Mouse (Mus musculus) heart, adult 9 months (tissue): ENCODE data around the gene Map3k3.
"Not testable (repeated sequence)": the region's sequence is repeated elsewhere in the genome, so short reads cannot be mapped to it uniquely, and the experiment has no call there.

Experiments
- DNase-seq, 2 experiments: peaks; one replicate each; pipeline ENCODE4 v3.0.0; 2022; ENCODE audit warnings: low spot score in 2 of 2

The Map3k3 gene

DNA sequence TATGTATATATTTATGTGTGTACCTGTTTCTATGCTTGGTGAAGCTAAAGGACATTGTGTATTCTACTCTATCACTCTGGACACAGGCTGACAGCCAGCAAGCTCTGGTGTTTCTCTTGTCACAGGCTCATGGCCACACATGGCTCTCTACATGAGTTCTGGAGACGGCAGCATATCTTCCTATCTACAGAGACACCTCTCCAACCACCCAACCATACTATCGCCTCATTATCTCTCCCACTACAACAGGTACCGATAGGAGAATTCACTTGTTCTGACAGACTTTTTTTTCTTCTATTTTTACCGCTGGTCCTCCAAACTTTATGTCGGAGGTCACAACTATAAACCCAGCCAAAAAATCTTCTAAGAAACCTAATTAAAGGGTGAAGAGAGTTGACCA is 107.8 kb downstream of the Map3k3 start:
- DNase-seq: no peak

DNA sequence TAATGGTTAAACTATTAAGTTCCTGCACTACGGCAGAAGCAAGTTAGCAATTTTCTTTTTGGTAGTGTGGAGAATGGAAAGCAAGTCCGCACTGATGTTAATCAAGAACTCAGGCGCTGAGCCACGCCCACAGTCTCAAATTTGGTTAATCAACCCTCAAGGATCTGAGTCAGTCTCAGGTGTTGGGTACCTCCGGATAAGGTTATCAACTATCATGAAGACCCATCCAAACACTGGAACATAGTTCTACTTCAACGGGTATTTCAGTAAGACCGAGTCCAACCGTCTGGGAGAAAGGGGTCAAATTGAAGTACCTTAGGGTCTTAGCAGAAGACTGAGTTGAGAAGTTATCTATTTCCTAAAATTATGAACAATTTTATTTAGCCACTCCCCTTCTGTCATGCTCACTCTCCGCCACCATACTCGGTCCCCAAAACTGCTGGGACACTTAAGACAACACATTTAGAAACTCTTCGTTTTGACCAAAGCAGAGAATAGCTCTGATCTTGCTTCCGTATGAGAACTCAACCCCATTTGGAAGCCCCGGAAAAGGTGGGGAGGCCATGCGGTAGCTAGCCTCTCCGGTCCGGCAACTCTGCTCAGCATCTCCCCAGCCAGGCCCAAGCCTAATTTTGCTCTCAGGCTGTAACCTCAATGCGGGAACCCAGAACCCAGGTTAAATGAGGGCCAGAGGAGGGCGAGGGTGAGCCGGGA is 108.4 kb downstream of the Map3k3 start:
- DNase-seq: peak in 1 of 2 experiments; percentile 14

DNA sequence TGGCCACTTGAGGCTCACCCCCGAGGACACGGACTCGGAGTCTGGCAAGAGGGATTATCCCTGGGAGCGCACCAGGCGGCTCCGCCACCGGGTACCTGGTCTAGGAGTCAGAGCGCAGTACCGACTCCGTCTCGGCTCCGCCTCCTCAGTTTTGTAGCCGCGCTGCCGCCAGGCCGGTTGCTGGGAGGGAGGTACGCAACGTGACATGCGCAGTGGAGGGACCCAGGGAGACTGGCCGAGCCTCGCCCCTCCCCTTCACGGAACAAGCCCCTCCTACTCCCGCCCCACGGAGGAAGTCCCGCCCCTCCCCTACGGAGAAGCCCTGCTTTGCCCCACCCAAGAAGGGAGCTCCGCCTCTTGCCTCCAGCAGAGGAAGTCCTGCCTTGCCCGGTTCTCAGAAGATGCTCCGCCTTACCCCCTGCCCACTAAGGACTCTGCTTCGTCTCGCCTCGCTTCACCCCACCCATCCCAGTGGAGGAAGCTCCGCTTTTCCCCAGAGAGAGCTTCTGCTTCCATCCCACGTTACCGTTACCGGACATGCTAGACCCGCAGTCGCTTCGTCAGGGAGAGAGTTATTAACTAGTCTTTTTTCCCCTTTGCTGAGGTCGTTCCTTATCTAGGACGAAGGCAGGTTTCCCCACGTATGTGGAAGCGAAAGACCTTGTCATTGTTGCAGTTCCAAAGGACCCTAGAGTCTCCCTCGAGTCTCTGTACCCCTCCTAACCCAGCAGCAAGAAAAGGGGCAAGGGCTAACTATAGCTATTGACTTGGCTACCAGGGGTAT is 109.2 kb downstream of the Map3k3 start:
- peak; percentile 95 to 97 for DNase-seq

DNA sequence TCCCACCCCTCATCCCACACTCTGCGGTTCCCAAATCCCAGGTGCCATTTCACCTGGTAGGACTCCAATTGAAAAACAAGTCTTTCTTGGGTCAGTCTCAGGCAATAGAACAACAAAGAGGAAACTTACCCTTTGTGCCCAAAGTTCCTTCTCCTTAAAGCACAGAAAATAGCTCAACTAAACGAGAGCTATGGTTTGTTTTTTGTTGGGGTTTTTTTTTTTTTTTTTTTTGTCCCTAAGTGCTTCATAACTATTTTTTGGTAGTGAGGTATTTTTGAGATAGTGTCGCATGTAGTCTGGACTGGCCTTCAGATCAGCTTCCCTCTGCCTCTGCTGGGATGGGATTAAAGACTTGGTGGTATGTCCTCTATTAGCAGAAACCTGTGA is 109.7 kb downstream of the Map3k3 start:
- DNase-seq: no peak

DNA sequence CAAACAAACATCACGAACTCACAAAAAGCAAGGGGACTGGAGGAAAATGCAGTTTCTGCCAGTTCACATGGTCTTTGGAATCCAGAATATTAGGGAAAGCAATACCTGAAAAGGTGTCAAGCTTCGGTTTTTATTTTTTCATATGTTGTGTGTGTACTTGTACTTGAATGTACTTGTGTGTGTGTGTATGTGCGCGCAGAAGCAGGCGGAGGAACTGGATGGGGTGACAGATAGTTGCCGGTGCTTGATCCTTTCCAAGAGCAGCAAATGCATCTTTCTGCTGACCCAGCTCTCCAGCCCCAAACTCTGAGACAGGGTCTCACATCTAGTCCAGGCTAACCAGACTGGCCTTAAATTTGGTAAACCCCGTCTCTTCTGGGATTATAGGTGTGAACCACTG is 110.5 kb downstream of the Map3k3 start:
- no peak for DNase-seq

DNA sequence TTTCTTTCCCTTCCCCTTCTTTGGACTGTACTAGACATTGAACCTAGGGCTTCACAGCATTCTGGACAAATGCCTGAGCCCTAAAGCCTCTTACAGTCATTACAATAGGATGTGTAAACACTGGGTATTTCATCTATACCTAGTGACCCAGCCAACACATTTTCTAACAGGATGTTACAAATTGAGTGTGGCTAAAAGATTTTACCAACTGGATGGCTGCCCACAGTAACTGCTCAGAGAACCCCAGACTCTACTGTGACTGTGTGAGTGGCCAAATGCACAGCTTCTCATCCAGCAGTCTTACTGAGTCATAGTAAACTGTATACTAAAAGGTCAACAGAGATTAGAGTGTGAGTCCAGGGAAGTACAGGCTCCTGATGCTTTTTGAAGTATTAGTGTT is 110.9 kb downstream of the Map3k3 start:
- no peak for DNase-seq

DNA sequence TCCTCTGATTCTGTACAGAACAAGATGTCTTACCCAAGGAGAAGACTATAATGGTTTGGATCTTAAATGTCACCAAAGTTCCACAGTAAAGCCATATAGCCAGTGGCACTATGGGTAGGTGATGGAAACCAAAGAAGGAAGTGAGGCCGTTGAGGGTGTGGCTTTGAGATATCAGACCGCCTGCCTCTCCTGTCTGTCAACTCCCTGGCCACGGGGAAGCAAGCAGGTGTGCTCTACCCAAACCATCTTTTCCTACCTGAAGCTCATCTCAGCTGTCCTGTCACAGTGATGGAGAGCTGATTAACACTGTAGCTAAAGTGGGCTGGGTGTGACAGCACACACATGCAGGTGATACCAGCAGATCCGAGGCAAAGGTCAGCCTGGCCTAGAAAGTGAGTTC is 113.9 kb downstream of the Map3k3 start:
- DNase-seq: no peak

DNA sequence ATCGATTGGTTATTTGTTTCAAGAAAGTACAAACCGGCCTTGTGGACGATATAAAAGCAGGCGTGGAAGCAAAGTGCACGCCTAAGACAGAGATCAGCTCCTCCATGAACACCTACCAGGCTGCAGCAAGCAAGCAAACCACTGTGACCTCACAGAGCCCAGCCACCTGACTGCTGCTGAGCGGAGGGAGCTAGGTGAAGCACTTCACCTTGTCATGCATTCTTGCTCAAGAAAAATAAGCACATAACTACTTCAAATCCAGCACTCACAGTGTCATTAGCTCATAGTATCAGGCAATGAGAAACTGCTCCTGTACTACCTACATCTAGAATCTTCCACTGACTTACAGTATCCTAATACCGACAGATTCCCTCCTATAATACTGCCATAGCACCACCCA is 115.6 kb downstream of the Map3k3 start:
- not testable (repeated sequence) for DNase-seq

DNA sequence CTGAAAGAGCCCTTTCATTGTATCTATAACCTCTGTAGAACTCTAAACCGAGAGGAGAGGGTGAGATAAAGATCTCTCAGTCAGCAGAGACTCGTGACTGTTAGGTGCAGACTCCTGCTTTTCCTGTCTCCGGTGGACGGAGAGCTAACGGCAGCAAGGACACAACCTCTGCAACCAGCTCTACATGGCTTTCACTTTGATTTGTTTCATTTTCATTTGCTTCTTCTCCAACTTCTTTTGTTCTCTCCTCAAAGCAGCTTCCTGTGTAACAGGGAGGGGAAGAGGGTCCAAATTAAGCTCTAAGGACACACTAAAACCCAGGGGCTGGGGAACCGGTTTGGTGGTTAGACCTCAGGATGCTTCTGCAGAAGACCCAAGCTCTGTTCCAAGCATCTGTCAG is 116.3 kb downstream of the Map3k3 start:
- no peak for DNase-seq

DNA sequence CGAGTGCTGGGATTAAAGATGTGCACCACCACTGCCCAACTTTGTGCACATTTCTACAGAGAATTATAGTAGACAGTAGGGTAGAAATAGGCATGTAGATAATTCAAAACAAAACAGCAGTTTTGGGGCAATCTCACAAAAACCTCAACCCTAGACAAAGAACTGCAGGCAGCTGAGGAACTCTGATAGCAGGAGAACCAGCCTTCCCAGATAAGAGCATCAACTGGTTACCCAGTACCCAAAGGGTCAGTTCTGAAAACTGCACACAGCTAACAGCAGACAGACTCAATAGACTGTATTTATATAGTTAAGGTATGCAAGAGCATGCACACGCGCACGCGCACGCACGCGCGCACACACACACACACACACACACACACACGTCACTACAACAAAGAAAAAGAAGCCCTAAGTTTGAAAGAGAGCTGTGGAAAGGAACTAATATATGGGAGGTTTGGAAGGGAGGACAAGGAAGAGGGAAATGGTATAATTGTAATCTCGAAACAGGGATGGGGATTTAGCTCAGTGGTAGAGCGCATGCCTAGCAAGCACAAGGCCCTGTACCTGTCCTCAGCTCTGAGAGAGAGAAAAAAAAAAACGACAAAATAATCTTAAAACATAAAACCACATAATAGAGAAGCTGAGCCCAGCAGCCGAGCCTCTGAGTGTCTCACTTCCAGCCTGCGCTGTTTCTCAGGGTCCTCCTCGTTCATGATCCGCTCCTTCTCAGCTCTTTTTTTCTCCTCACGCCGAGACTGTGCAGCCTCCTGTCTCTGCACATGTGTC is 117.1 kb downstream of the Map3k3 start:
- DNase-seq: no peak

DNA sequence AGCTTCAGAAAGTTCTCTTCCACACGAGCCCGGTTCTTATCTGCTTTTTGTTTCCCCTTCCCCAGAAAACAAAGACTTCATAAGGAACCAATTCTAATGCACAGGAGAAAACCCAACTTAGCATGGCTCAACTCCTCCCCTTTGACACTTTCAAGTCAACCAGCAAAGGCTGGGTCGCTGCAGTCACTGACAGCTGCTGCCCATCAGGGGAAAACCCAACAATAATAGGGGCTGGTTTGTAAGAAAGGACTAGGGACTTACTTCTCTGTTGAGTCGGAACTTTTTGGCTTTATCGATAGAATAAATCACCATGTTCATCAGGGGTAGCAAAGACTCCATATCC is 117.7 kb downstream of the Map3k3 start, which contains the start of gene Strada:
Gene Strada, minus strand, starts transcription at position 46 of the 343 bp plus-strand sequence.
- no peak for DNase-seq
